Mouse (Mus musculus) cerebellum, adult 2 months (tissue): ENCODE measurements around the gene Pgbd1.

Experiments
- CTCF ChIP-seq: fragments of 200-500 bp; IDR thresholded peaks from 2 replicates; pipeline ENCODE4 v1.5.1; 2011; ENCODE audit warnings: low read depth, mild to moderate bottlenecking, control low read depth, low read length, moderate library complexity, borderline replicate concordance; ENCODE audit not compliant: insufficient read depth
- POLR2A ChIP-seq: fragments of 200-500 bp; IDR thresholded peaks from 2 replicates; pipeline ENCODE4 v1.6.1; 2011; ENCODE audit warnings: low read length, control low read depth, borderline replicate concordance; ENCODE audit not compliant: insufficient read depth

DNA sequence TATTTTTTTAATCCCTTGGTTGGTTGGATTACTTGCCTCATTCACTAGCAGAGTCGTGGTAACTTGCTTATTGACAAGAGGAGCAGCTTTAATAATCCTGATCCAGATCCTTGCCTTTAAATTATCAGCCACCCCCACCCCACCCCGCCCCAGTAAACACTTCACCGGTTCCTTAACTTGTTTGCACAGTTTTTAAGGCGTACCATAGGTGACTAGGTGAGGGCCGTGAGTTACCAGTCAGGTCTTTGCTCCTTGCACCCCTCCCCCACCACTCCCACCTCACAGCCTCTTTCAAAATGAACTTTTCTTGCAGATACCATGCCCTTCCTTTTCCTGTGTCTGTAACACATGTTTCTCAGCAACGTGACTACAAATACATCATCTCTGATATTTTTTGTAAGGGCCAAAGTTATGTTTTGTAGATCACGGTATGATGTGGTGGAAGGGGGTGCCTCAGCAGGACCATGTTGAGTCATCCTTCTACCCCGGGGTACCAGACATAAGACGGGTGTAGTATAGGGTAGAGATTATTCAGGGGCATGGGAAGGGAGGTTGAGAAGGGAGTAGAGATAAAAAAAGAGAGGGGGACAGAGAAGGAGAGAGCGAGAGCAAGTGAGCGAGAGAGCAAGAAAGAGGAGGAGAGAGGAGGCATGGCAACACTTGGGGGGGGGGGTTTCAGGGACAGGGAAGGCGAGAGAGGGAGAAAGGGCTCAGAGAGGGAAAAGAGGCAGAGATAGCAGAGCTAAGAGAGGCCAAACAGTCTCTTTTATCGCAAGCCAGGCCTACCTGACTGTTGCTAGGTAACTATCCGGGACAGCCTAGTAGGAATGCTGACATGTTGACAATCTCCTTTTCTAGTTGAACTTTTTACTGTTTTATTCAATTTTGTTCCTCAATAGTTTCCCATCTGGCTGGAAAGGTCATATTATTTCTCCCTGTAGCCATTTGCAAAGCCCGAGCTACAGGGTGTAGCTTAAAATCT lies 26.3 kb downstream of the Pgbd1 start:
- TF ChIP-seq CTCF (no peak), POLR2A (no peak)
